Mouse (Mus musculus) liver, adult 2 months (tissue): ENCODE measurements at regions not wholly inside any gene's neighbourhood (a gene's known extent, or its start where the extent isn't known, plus 50 kb on each side); places are given as distances from the start of the nearest gene placed in this dataset.

Experiments
- CTCF ChIP-seq: fragments of 200-500 bp; IDR thresholded peaks from 2 replicates; pipeline ENCODE4 v1.5.1; 2011; ENCODE audit warnings: low read depth, low read length, control low read depth
- POLR2A ChIP-seq: fragments of 200-500 bp; IDR thresholded peaks from 2 replicates; pipeline ENCODE4 v1.6.1; 2011; ENCODE audit warnings: low read length, control low read depth; ENCODE audit not compliant: insufficient read depth; ENCODE audit errors: extremely low read depth

GRCm38 (mm10) chr4:8370786-8371185 is 131.9 kb upstream of the Car8 start:
- TF ChIP-seq CTCF (no peak), POLR2A (no peak)
